ENCODE assay signal across 18 mouse cellular contexts in genomic region chr7:66974859-66975258, GRCm38 (mm10).
DNase-seq lines count a peak whose midpoint lies in the region; ATAC-seq and TF ChIP-seq lines count a peak whose summit lies in the region.
"Had no signal": no experiment of that assay in that cellular context is flagged by ENCODE, and none has a peak within 500 bp of the region (broad histone marks: within the 10 kb centered on the region; RNA-seq: fewer than 3 reads in every experiment).

No protein-coding gene starts in this region.

- H3K36me3 ChIP-seq in heart, adult 2 months (ENCODE audit: control insufficient read depth, insufficient read depth, low read length) = no peaks in the 10 kb centered on the region
- H3K36me3 ChIP-seq in heart, embryonic 12.5 days = no peaks in the 10 kb centered on the region
- no peaks in the 10 kb centered on the region for H3K36me3 ChIP-seq in heart, embryonic 16.5 days (ENCODE audit: control insufficient read depth, insufficient read depth)
- no peaks in the 10 kb centered on the region for H3K36me3 ChIP-seq in limb, embryonic 11.5 days (ENCODE audit: control insufficient read depth, insufficient read depth, low read length)
- H3K36me3 ChIP-seq: G1E; hindbrain, embryonic 12.5 days had no signal

- TF ChIP-seq POLR2A in heart, adult 2 months (IDR thresholded peaks at IDR 0.05; ENCODE audit: insufficient read depth, low read depth, low read length) = no peak

- ATAC-seq in heart, embryonic 12.5 days (ENCODE audit: insufficient number of reproducible peaks, low FRiP score) = no peak
- peak; percentile 53; the same call in 1 of the 2 replicates for ATAC-seq in heart, embryonic 16.5 days (replicated peaks; ENCODE audit: extremely low read depth, insufficient read depth, low FRiP score)
- peak; percentile 33; the same call in 1 of the 2 replicates for ATAC-seq in limb, embryonic 11.5 days (ENCODE audit: insufficient number of reproducible peaks, low FRiP score, low TSS enrichment, low read depth)
- no peak for ATAC-seq in cerebellum, adult (ENCODE audit: insufficient number of reproducible peaks, low FRiP score, low TSS enrichment)
- ATAC-seq: forebrain, embryonic 13.5 days; inflammation-experienced regulatory T-cells, adult 6 months; midbrain, embryonic 16.5 days had no signal

- no peak overlapping the region for H3K4me3 ChIP-seq in heart, adult 2 months
- no peak overlapping the region for H3K4me3 ChIP-seq in heart, embryonic 12.5 days
- H3K4me3 ChIP-seq in heart, embryonic 16.5 days (ENCODE audit: low read length) = no peak overlapping the region
- H3K4me3 ChIP-seq in limb, embryonic 11.5 days (ENCODE audit: low read depth, low read length) = no peak overlapping the region
- H3K4me3 ChIP-seq: forebrain, embryonic 13.5 days; hindbrain, embryonic 12.5 days had no signal

- 20% methylated on average over 10 of the region's 10 CpGs for WGBS in heart, adult 2 months
- 50% methylated on average over 10 of the region's 10 CpGs for WGBS in heart, embryonic 12.5 days
- 43% methylated on average over 10 of the region's 10 CpGs for WGBS in heart, embryonic 16.5 days
- WGBS in limb, embryonic 11.5 days = 74% methylated on average over 10 of the region's 10 CpGs

- no peak for TF ChIP-seq CTCF in heart, adult 2 months (IDR thresholded peaks at IDR 0.05)

- no peaks in the 10 kb centered on the region for H3K27me3 ChIP-seq in heart, adult 2 months (ENCODE audit: control insufficient read depth, insufficient read depth, low read length)
- 0 out of 2 replicates have a peak, but pooled peaks cover 8% of the 10 kb centered on the region for H3K27me3 ChIP-seq in heart, embryonic 12.5 days (replicated peaks)
- no peaks in the 10 kb centered on the region for H3K27me3 ChIP-seq in heart, embryonic 16.5 days (ENCODE audit: control insufficient read depth, insufficient read depth, low read length)
- no peaks in the 10 kb centered on the region for H3K27me3 ChIP-seq in limb, embryonic 11.5 days (ENCODE audit: control insufficient read depth, insufficient read depth, low read length)
- H3K27me3 ChIP-seq: forebrain, embryonic 13.5 days; hindbrain, embryonic 12.5 days had no signal

- intact Hi-C loops in heart, adult 2 months (cut with DNase I) = loop anchor here (1.0 to 5.0 kb wide), 2 partner anchors 42 to 138 kb away; partner anchors contain the start of gene Adamts17

- H3K9me3 ChIP-seq in heart, embryonic 12.5 days (replicated peaks) = no peaks in the 10 kb centered on the region
- H3K9me3 ChIP-seq in heart, embryonic 16.5 days (replicated peaks; ENCODE audit: control insufficient read depth, low read length) = no peaks in the 10 kb centered on the region
- no peaks in the 10 kb centered on the region for H3K9me3 ChIP-seq in limb, embryonic 11.5 days (ENCODE audit: control insufficient read depth, low read length)
- H3K9me3 ChIP-seq: forebrain, embryonic 13.5 days; hindbrain, embryonic 12.5 days had no signal

- no peaks in the 10 kb centered on the region for H3K79me2 ChIP-seq in heart, adult 2 months (replicated peaks; ENCODE audit: control insufficient read depth, insufficient read depth, low read length)

- H3K4me1 ChIP-seq in heart, adult 2 months (ENCODE audit: control insufficient read depth, insufficient read depth, low read length) = peaks cover 10% of the 10 kb centered on the region
- peaks cover 23% of the 10 kb centered on the region for H3K4me1 ChIP-seq in heart, embryonic 12.5 days (replicated peaks)
- H3K4me1 ChIP-seq in heart, embryonic 16.5 days (ENCODE audit: control insufficient read depth, insufficient read depth, low read length) = peaks cover 4% of the 10 kb centered on the region
- peaks cover 11% of the 10 kb centered on the region for H3K4me1 ChIP-seq in limb, embryonic 11.5 days (ENCODE audit: control insufficient read depth, insufficient read depth, low read length)
- H3K4me1 ChIP-seq: forebrain, embryonic 13.5 days; hindbrain, embryonic 12.5 days had no signal

- peak overlapping the region; percentile 31; the same call in 1 of the 2 replicates for H3K27ac ChIP-seq in heart, adult 2 months
- no peak overlapping the region for H3K27ac ChIP-seq in heart, embryonic 12.5 days (ENCODE audit: poor library complexity, severe bottlenecking)
- no peak overlapping the region for H3K27ac ChIP-seq in heart, embryonic 16.5 days (ENCODE audit: low read length)
- H3K27ac ChIP-seq in limb, embryonic 11.5 days (replicated peaks; ENCODE audit: low read depth, low read length) = no peak overlapping the region
- H3K27ac ChIP-seq: forebrain, embryonic 13.5 days; hindbrain, embryonic 12.5 days; liver, embryonic 14.5 days had no signal

- DNase-seq in heart, adult 2 months = peak; percentile 50 to 59
- DNase-seq in heart, adult 9 months (ENCODE audit: low spot score in 2 of 2) = peak; percentile 54 to 82
- DNase-seq in limb, embryonic 11.5 days (ENCODE audit: low spot score) = no peak
- DNase-seq in liver = no peak
- DNase-seq: cerebellum, postnatal 14 days; embryo, embryonic 11 days; retina, postnatal 1 day; spleen, adult 18-20 months; thymus, postnatal 25 days had no signal

- H3K4me2 ChIP-seq in heart, embryonic 12.5 days = no peak overlapping the region
- H3K4me2 ChIP-seq in heart, embryonic 16.5 days (ENCODE audit: low read depth, low read length) = no peak overlapping the region
- H3K4me2 ChIP-seq in limb, embryonic 11.5 days (ENCODE audit: low read depth, severe bottlenecking) = no peak overlapping the region
- H3K4me2 ChIP-seq: forebrain, embryonic 13.5 days; hindbrain, embryonic 12.5 days had no signal

- peak; percentile 47; the same call in 1 of the 2 replicates for TF ChIP-seq EP300 in heart, adult 2 months (IDR thresholded peaks at IDR 0.05; ENCODE audit: insufficient read depth, low read depth, low read length)

- no peak overlapping the region for H3K9ac ChIP-seq in heart, adult 2 months (ENCODE audit: low read depth, low read length)
- no peak overlapping the region for H3K9ac ChIP-seq in heart, embryonic 12.5 days
- no peak overlapping the region for H3K9ac ChIP-seq in heart, embryonic 16.5 days (ENCODE audit: low read length)
- H3K9ac ChIP-seq in limb, embryonic 11.5 days (ENCODE audit: low read length) = no peak overlapping the region
- H3K9ac ChIP-seq: forebrain, embryonic 13.5 days; hindbrain, embryonic 12.5 days; liver, embryonic 14.5 days had no signal

Comparison
In these comparisons a context has a peak if more than half of its experiments do, and no peak if none do; other contexts are left out.
1. ATAC-seq: peak in heart, embryonic 16.5 days (single experiment) and limb, embryonic 11.5 days (single experiment); none in heart, embryonic 12.5 days (single experiment) and cerebellum, adult (single experiment).
2. DNase-seq: peak in heart, adult 2 months (2 of 2) and heart, adult 9 months (2 of 2); none in limb, embryonic 11.5 days (single experiment) and liver (single experiment).